Mouse (Mus musculus): ENCODE measurements around the gene Mvb12b. TPM values are rescaled to one million over a fixed set of nuclear protein-coding genes. Genes with fewer than 3 reads are reported as not detected.
A peak's percentile ranks its signal among the peaks of the same experiment; 100 is the strongest.

Gene Mvb12b
- total RNA-seq, 1 experiment from 2014 or later: 12.1 TPM

GRCm38 (mm10) chr2:33821677-33822607, 65.8 kb downstream of the Mvb12b start:
- peak; percentile 85 for ATAC-seq (ENCODE audit: extremely low read depth, insufficient number of reproducible peaks, low FRiP score, poor library complexity, severe bottlenecking)

GRCm38 (mm10) chr2:33820450-33820849, 67.3 kb downstream of the Mvb12b start:
- ATAC-seq (ENCODE audit: extremely low read depth, insufficient number of reproducible peaks, low FRiP score, poor library complexity, severe bottlenecking): no peak

DNA sequence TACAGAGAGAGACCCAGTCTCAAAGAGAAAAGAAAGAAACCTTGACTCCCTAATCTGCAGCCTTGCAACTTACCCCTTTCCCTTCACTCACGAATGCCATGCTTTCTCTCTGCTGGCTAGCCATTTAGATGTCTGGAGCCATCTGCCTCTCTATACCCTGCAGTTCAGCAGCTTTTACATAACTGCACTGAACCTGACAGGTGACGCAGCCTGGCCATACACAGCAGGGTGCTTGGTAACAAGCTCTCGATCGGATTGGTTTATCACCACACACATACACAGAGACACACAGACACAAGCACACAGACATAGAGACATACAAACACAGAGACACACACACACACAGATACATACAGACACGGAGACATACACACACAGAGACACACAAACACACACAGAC, 67.7 kb downstream of the Mvb12b start:
- ATAC-seq (ENCODE audit: extremely low read depth, insufficient number of reproducible peaks, low FRiP score, poor library complexity, severe bottlenecking): no peak

DNA sequence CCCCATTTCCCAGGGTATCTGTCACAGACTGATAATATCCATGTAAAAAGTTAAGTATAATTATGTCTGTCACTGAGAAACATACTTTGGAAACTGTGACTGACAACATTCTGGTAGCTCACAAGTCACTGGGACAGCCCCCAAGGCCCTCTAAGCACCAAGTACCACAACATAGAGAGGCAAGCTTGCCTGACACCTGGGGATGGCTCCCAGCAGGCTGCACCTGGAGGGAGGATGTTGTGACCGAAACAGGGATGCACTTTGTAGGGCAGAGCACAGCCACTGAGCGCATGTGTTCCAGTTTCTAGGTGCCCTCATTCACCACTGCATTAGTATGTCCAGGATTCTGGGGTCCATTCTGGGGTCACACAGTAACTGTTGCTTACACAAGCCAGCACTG, 69.4 kb downstream of the Mvb12b start:
- no peak for ATAC-seq (ENCODE audit: extremely low read depth, insufficient number of reproducible peaks, low FRiP score, poor library complexity, severe bottlenecking)

DNA sequence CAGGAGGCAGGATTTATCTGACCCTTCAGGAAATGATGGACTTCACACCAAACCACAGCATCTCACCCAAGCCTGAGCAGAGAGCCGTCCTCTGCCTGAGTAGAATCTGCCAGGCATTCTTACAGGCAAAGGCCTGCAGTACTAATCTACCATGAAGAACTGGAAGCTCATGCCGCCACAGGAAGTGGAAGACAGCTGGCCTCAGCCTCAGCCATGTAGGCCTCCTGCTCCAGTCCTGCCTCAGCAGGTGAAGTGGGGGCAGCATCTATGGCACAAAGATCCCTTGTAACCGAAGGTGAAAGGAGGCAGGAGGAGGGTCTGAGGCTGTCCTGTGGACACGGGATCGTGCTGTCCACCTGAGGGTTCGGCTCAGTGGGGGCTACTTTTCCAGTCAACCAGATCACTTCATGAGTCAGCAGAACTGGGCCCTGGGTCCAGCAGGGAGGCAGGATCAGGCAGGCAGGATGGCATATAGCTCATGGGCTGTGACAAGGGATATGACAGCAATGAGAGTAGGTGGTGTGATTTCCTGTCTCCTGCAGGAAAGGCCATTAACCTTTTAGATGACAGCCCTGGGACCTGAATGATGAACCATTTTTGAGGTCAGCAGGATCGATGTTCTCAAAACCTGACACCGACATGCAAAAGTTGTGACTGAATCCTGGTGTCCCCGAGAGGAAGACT, 69.9 kb downstream of the Mvb12b start:
- no peak for ATAC-seq (ENCODE audit: extremely low read depth, insufficient number of reproducible peaks, low FRiP score, poor library complexity, severe bottlenecking)

DNA sequence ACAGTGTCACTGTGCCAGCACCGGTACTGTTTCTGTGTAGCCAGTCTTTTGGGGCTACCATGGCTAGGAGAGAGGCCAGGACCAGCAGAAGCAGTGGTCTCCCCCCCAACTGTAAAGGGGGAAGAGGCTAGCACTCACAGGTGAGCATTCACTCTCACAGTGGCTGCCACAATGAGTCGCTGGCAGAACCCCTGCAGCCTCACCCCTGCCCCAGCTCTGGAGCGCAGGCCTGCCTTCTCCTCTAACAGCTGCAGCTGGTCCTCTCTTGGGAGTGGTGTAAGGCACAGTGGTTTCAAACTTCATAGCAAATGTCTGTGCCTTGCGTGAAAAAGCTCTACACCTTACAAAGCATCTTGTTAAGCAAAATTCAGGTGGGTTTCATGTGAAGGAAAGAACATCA, 70.7 kb downstream of the Mvb12b start:
- ATAC-seq (ENCODE audit: extremely low read depth, insufficient number of reproducible peaks, low FRiP score, poor library complexity, severe bottlenecking): no peak

DNA sequence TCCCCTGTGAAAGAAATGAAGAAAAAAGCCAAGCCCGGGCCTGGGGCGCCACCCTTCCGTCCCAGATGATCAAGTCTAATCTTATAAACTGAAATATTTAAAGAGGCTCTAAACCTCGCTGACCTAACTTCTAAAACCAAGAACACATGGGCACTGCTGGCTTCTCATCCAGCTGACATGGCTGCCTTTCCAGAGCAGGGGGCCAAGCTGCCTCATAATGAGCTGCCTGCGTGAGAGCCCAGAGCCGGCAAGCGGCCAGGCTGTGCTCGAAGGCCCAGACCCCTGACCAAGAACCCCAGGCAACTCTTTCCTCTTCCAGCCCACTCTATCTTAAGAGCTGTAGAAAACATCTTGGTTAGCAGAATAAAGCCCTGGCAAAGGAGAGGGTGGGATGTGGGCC, 73.2 kb downstream of the Mvb12b start:
- ATAC-seq (ENCODE audit: extremely low read depth, insufficient number of reproducible peaks, low FRiP score, poor library complexity, severe bottlenecking): no peak

- ATAC-seq (ENCODE audit: extremely low read depth, insufficient number of reproducible peaks, low FRiP score, poor library complexity, severe bottlenecking): no peak
These were observed 74.1 kb downstream of the Mvb12b start for GRCm38 (mm10) chr2:33813501-33814240.

DNA sequence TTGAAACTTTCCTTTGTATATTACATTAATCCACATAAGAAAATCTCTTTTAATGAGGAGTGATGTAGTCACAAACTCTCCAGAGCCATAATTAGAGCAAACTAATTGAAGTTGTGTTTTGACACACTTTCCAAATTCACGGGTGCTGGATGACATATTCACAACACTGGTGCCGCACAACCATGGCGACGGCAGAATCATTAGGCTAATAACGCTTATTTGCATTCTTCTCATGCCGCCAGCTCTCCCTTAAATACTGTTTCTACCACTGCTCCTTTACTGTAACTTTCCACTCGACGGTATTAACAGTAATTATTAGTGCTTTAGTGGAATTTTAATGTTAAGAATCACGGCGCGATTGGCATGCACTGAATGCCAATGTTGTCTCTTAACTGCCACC, 74.8 kb downstream of the Mvb12b start:
- ATAC-seq (ENCODE audit: extremely low read depth, insufficient number of reproducible peaks, low FRiP score, poor library complexity, severe bottlenecking): no peak

DNA sequence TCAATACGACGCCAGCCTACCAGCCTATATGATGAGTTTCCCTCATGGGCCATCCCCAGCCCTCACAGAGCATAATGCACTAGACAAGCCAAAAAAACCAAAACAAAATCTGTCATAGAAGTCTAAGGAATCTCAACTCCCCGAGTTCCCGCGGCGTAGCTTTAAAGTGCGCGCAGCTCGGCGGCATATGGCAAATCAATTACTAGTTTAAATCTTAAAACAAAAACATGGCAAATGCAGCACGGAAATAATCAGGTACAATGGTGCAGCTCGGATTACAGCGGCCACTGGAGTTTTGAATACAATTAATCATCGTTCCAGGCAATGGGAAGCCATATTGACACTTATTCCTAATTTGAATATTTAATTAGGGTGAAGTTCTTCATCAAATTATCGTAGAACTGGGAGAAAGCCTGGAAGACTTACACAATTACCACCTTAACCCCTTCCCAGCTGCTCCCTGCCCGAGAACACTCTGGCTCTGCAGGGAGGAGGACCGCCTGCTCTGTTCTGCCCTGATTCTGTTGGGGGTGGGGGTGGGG, 76.3 kb downstream of the Mvb12b start:
- ATAC-seq (ENCODE audit: extremely low read depth, insufficient number of reproducible peaks, low FRiP score, poor library complexity, severe bottlenecking): no peak

- ATAC-seq (ENCODE audit: extremely low read depth, insufficient number of reproducible peaks, low FRiP score, poor library complexity, severe bottlenecking): no peak
These were observed 78.7 kb downstream of the Mvb12b start for GRCm38 (mm10) chr2:33809081-33809480.

DNA sequence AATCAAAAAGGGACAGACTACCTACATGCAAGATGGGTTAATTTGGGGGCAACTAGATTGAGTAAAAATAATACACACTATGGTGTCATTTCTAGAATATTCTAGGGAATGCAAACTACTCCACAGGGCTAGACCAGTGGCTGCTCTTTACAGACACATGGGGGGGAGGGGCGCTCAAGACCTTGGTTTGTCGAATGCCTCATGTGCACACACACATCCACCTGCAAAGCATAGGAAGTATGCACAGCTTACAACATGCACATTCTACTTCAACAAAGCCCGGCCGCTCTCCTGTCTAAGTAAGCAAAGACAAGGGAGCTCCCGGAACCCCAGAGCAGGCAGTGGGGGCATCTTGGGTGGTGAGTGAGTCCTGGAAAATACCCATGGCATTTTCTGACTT, 79.7 kb downstream of the Mvb12b start:
- ATAC-seq (ENCODE audit: extremely low read depth, insufficient number of reproducible peaks, low FRiP score, poor library complexity, severe bottlenecking): no peak

DNA sequence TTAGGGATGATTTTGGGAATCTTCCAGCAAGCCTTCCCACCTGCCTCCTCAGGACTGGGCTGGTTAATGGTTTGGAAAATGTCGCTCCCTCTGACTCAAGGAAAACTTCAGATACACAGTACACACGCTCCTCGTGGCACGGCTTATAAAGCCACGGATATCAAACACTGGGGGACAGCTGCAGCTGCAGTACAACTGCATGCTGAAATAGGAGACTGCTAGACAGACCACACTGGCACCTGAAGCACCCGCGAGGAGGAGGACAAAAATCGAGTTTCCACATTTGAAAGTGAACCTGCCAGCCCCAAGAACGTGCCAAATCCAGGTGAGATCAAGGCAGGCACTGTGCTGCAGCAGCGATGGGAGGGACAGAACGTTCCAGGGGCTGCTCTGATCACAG, 82.1 kb downstream of the Mvb12b start:
- ATAC-seq (ENCODE audit: extremely low read depth, insufficient number of reproducible peaks, low FRiP score, poor library complexity, severe bottlenecking): no peak

DNA sequence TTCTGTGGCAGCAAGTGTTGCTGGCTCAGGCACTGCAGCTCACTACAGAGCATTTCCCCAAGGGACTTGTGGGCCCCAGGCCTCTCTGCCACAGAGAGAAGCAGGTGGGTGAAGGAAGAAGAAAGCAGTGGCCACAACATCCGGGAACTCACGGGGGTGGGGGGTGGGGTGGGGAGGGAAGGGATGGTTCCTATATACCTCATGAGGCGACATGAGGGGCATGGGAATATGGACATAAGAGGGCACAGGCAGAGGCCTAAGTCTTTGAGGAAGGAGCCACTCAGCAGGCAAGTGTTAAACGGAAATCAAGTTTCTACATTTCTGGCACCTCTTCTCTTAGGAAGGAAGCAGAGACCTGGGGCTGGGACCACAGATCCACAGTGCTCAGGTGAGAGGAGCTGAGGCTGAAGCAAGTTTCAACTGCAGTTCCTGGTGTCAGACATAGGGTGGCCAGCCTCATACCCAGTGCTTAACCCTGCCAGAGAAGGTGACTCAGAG, 84.0 kb downstream of the Mvb12b start:
- peak; percentile 47 for ATAC-seq (ENCODE audit: extremely low read depth, insufficient number of reproducible peaks, low FRiP score, poor library complexity, severe bottlenecking)

DNA sequence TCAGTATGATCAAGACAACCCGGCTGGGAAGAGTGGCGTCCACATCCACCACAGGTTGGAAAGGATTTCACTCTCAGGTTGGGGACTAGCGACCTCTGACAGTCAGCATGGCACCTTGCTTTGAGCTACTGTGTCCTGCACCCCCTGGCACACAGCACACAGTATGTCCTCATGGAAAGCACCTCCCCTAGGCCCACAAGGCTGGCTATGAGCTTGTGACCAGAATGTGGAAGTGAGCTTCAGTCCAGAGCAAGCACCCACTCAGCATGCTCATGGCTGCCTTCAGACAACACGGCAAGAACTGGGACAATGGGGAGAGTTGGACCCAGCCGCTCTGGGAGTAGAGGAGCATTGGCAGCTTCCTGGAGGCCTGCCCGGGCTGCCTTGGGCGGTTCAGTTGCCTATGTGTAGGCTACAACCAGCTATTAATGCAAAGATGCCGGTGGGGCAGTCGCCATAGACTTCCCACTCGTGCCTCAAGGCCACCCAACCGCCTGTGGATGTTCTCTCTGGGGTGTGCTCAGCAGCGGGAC, 84.6 kb downstream of the Mvb12b start:
- ATAC-seq (ENCODE audit: extremely low read depth, insufficient number of reproducible peaks, low FRiP score, poor library complexity, severe bottlenecking): peak; percentile 14

- ATAC-seq (ENCODE audit: extremely low read depth, insufficient number of reproducible peaks, low FRiP score, poor library complexity, severe bottlenecking): no peak
These were observed 86.0 kb downstream of the Mvb12b start for GRCm38 (mm10) chr2:33801760-33802159.

- ATAC-seq (ENCODE audit: extremely low read depth, insufficient number of reproducible peaks, low FRiP score, poor library complexity, severe bottlenecking): no peak
These were observed 86.4 kb downstream of the Mvb12b start for GRCm38 (mm10) chr2:33801336-33801735.

- ATAC-seq (ENCODE audit: extremely low read depth, insufficient number of reproducible peaks, low FRiP score, poor library complexity, severe bottlenecking): no peak
These were observed 87.5 kb downstream of the Mvb12b start for GRCm38 (mm10) chr2:33800221-33800620.
